In genomic region chr7:51300238-51300637, GRCm38 (mm10) we compare ENCODE assay signal across 10 mouse cellular contexts.
A peak's percentile ranks its signal among the peaks of the same experiment; 100 is the strongest.
DNase-seq lines count a peak whose midpoint lies in the region; ATAC-seq lines count a peak whose summit lies in the region.
"Had no signal": no experiment of that assay in that cellular context is flagged by ENCODE, and none has a peak within 500 bp of the region (broad histone marks: within the 10 kb centered on the region; RNA-seq: fewer than 3 reads in every experiment).

No protein-coding gene starts in this region.

- H3K4me2 ChIP-seq in heart, embryonic 11.5 days, result no peak overlapping the region
- H3K4me2 ChIP-seq in neural tube, embryonic 14.5 days (ENCODE audit: low read depth, low read length), result no peak overlapping the region

- H3K27me3 ChIP-seq in heart, embryonic 11.5 days (ENCODE audit: control insufficient read depth, insufficient read depth, low read length), result no peaks in the 10 kb centered on the region
- no peaks in the 10 kb centered on the region for H3K27me3 ChIP-seq in neural tube, embryonic 14.5 days (ENCODE audit: control insufficient read depth, insufficient read depth, low read length)

- DNase-seq in heart, adult 11 months, result peak; percentile 98
- peak; percentile 48 for DNase-seq in forelimb bud, embryonic 11.5 days (ENCODE audit: low read depth, low spot score)
- peak; percentile 0 to 4 for DNase-seq in kidney, postnatal 36 days
- no peak for DNase-seq in layer of hippocampus, adult 9-11 months
- DNase-seq in liver, result no peak
- DNase-seq: adrenal gland, postnatal 14 days had no signal

- no peak overlapping the region for H3K4me3 ChIP-seq in heart, embryonic 11.5 days (ENCODE audit: low read depth, low read length)
- H3K4me3 ChIP-seq in neural tube, embryonic 14.5 days (ENCODE audit: low read depth, low read length), result no peak overlapping the region

- no peaks in the 10 kb centered on the region for H3K36me3 ChIP-seq in heart, embryonic 11.5 days (ENCODE audit: control insufficient read depth, insufficient read depth, low read length)
- H3K36me3 ChIP-seq in neural tube, embryonic 14.5 days (ENCODE audit: control insufficient read depth, insufficient read depth, low read length), result no peaks in the 10 kb centered on the region

- H3K9ac ChIP-seq in heart, embryonic 11.5 days (ENCODE audit: low read depth, low read length), result no peak overlapping the region
- H3K9ac ChIP-seq in neural tube, embryonic 14.5 days (replicated peaks; ENCODE audit: low read depth, low read length), result no peak overlapping the region
- H3K9ac ChIP-seq: liver, embryonic 14.5 days had no signal

- 32% methylated on average over 3 of the region's 3 CpGs for WGBS in heart, embryonic 11.5 days (ENCODE audit: insufficient replicate concordance)
- WGBS in neural tube, embryonic 14.5 days, result 27% methylated on average over 3 of the region's 3 CpGs

- H3K27ac ChIP-seq in heart, embryonic 11.5 days (ENCODE audit: low read depth, low read length), result no peak overlapping the region
- H3K27ac ChIP-seq in neural tube, embryonic 14.5 days (ENCODE audit: low read depth, low read length), result no peak overlapping the region
- H3K27ac ChIP-seq: liver, embryonic 14.5 days had no signal

- no peaks in the 10 kb centered on the region for H3K9me3 ChIP-seq in heart, embryonic 11.5 days (replicated peaks; ENCODE audit: control insufficient read depth, low read length)
- no peaks in the 10 kb centered on the region for H3K9me3 ChIP-seq in neural tube, embryonic 14.5 days (ENCODE audit: control insufficient read depth, low read length)

- no peak; the same call in 1 of the 2 replicates for ATAC-seq in heart, embryonic 11.5 days (replicated peaks; ENCODE audit: insufficient number of reproducible peaks, low FRiP score, low TSS enrichment)
- peak; percentile 61; the same call in 1 of the 2 replicates for ATAC-seq in neural tube, embryonic 14.5 days (ENCODE audit: low read depth)
- ATAC-seq in megakaryocyte-erythroid progenitor cell, adult 5-6 weeks (replicated peaks; ENCODE audit: low FRiP score, low TSS enrichment, poor library complexity, severe bottlenecking), result no peak

- H3K4me1 ChIP-seq in heart, embryonic 11.5 days (ENCODE audit: control insufficient read depth, insufficient read depth, low read length), result no peaks in the 10 kb centered on the region
- H3K4me1 ChIP-seq in neural tube, embryonic 14.5 days (ENCODE audit: control insufficient read depth, insufficient read depth, low read length), result no peaks in the 10 kb centered on the region

Comparison
In these comparisons a context has a peak if more than half of its experiments do, and no peak if none do; other contexts are left out.
1. DNase-seq: peak in heart, adult 11 months (single experiment), forelimb bud, embryonic 11.5 days (single experiment) and kidney, postnatal 36 days (2 of 2); none in layer of hippocampus, adult 9-11 months (single experiment) and liver (single experiment).